Mouse (Mus musculus): ENCODE data around the gene Gm5767.

Gene Gm5767

GRCm38 (mm10) chr16:8670041-8671035 lies 10.2 kb upstream of the Gm5767 start:
- CTCF ChIA-PET, result no interaction called here

- CTCF ChIA-PET, result no interaction called here
Measured at GRCm38 (mm10) chr16:8671551-8672349, 8.8 kb upstream of the Gm5767 start, which contains the start of gene Carhsp1. Gene Carhsp1, minus strand, starts transcription at chr16:8672155.

GRCm38 (mm10) chr16:8672350-8672687 lies 8.3 kb upstream of the Gm5767 start:
- CTCF ChIA-PET, result no interaction called here

- CTCF ChIA-PET, result no interaction called here
Measured at GRCm38 (mm10) chr16:8672811-8673210, 7.8 kb upstream of the Gm5767 start.

- CTCF ChIA-PET, result interaction anchor here (0.6 to 1.0 kb wide), 4 partner anchors 24 to 268 kb away, joined by 3 to 11 read pairs (median 3); no protein-coding TSS in a partner anchor
Measured at GRCm38 (mm10) chr16:8673343-8673742, 7.2 kb upstream of the Gm5767 start.

GRCm38 (mm10) chr16:8674165-8674564 lies 6.4 kb upstream of the Gm5767 start:
- CTCF ChIA-PET, result interaction anchor here (1.0 to 1.3 kb wide), 3 partner anchors 179 to 269 kb away, joined by 3 to 5 read pairs (median 3); no protein-coding TSS in a partner anchor

- CTCF ChIA-PET, result no interaction called here
Measured at GRCm38 (mm10) chr16:8675559-8675958, 5.0 kb upstream of the Gm5767 start.

GRCm38 (mm10) chr16:8676228-8676627 lies 4.3 kb upstream of the Gm5767 start:
- CTCF ChIA-PET, result no interaction called here

- CTCF ChIA-PET, result no interaction called here
Measured at GRCm38 (mm10) chr16:8676800-8677199, 3.8 kb upstream of the Gm5767 start.

- CTCF ChIA-PET, result no interaction called here
Measured at GRCm38 (mm10) chr16:8678035-8678434, 2.5 kb upstream of the Gm5767 start.

GRCm38 (mm10) chr16:8678676-8679075 lies 1.9 kb upstream of the Gm5767 start:
- CTCF ChIA-PET, result no interaction called here

- CTCF ChIA-PET, result no interaction called here
Measured at GRCm38 (mm10) chr16:8679780-8680179, 790 bp upstream of the Gm5767 start.

- CTCF ChIA-PET, result no interaction called here
Measured at GRCm38 (mm10) chr16:8685087-8685486, 4.5 kb downstream of the Gm5767 start.

GRCm38 (mm10) chr16:8686121-8686870 lies 5.7 kb downstream of the Gm5767 start:
- CTCF ChIA-PET, result interaction anchor here (0.7 to 2.6 kb wide), 2 partner anchors 35 to 82 kb away, joined by 6 to 13 read pairs; no protein-coding TSS in a partner anchor

- CTCF ChIA-PET, result interaction anchor here (0.6 to 2.6 kb wide), 2 partner anchors 82 to 177 kb away, joined by 4 to 13 read pairs; no protein-coding TSS in a partner anchor
Measured at GRCm38 (mm10) chr16:8686871-8687535, 6.4 kb downstream of the Gm5767 start.

- CTCF ChIA-PET, result interaction anchor here (0.6 to 2.6 kb wide), 2 partner anchors 81 to 177 kb away, joined by 4 to 13 read pairs; no protein-coding TSS in a partner anchor
Measured at GRCm38 (mm10) chr16:8687559-8688112, 7.1 kb downstream of the Gm5767 start.

GRCm38 (mm10) chr16:8689979-8690656 lies 9.5 kb downstream of the Gm5767 start:
- CTCF ChIA-PET, result no interaction called here

GRCm38 (mm10) chr16:8691206-8691605 lies 10.6 kb downstream of the Gm5767 start:
- CTCF ChIA-PET, result no interaction called here

- CTCF ChIA-PET, result no interaction called here
Measured at GRCm38 (mm10) chr16:8699556-8699955, 19.0 kb downstream of the Gm5767 start.

GRCm38 (mm10) chr16:8700586-8700985 lies 20.0 kb downstream of the Gm5767 start:
- CTCF ChIA-PET, result interaction anchor here (0.9 kb wide), 1 partner anchor 16 kb away, joined by 5 read pairs; no protein-coding TSS in a partner anchor
